In genomic region chr7:17017036-17017435, GRCm38 (mm10) we compare ENCODE assay signal across 9 mouse cellular contexts. TPM values are rescaled to one million over a fixed set of nuclear protein-coding genes. Genes with fewer than 3 reads are reported as not detected.
DNase-seq lines count a peak whose midpoint lies in the region; ATAC-seq and TF ChIP-seq lines count a peak whose summit lies in the region.
"Had no signal": no experiment of that assay in that cellular context is flagged by ENCODE, and none has a peak within 500 bp of the region (broad histone marks: within the 10 kb centered on the region; RNA-seq: fewer than 3 reads in every experiment).

No protein-coding gene starts in this region.

- no peak for TF ChIP-seq POLR2A in limb, embryonic 14.5 days (IDR thresholded peaks at IDR 0.05; ENCODE audit: borderline replicate concordance, extremely low read depth, insufficient read depth, insufficient read length)

- no peak overlapping the region for H3K4me3 ChIP-seq in heart, embryonic 10.5 days
- H3K4me3 ChIP-seq in kidney, embryonic 15.5 days (replicated peaks), result no peak overlapping the region
- H3K4me3 ChIP-seq in limb, embryonic 14.5 days (replicated peaks; ENCODE audit: low read length), result no peak overlapping the region

- 83% methylated on average over 1 of the region's 1 CpGs for WGBS in heart, embryonic 10.5 days
- WGBS in kidney, embryonic 15.5 days, result 81% methylated on average over 1 of the region's 1 CpGs
- 75% methylated on average over 1 of the region's 1 CpGs for WGBS in limb, embryonic 14.5 days

- ATAC-seq in kidney, embryonic 15.5 days (replicated peaks; ENCODE audit: low FRiP score), result peak; percentile 46; the same call in 1 of the 2 replicates
- peak; percentile 73 for ATAC-seq in limb, embryonic 14.5 days (ENCODE audit: low FRiP score, low read depth)

- H3K4me1 ChIP-seq in heart, embryonic 10.5 days, result peaks cover 10% of the 10 kb centered on the region
- H3K4me1 ChIP-seq in kidney, embryonic 15.5 days, result no peaks in the 10 kb centered on the region; the same call in 1 of the 2 replicates
- H3K4me1 ChIP-seq in limb, embryonic 14.5 days (ENCODE audit: control insufficient read depth, insufficient read depth, low read length), result peaks cover 2% of the 10 kb centered on the region; the same call in 1 of the 2 replicates

- H3K9me3 ChIP-seq in heart, embryonic 10.5 days, result no peaks in the 10 kb centered on the region
- H3K9me3 ChIP-seq in kidney, embryonic 15.5 days (replicated peaks), result no peaks in the 10 kb centered on the region
- no peaks in the 10 kb centered on the region for H3K9me3 ChIP-seq in limb, embryonic 14.5 days (ENCODE audit: control insufficient read depth, low read length)

- DNase-seq in heart, adult 11 months, result peak; percentile 99
- DNase-seq in heart, embryonic 10.5 days (ENCODE audit: low spot score), result no peak
- DNase-seq in cerebellum, postnatal 10 days, result peak; percentile 98 to 99
- peak; percentile 83 for DNase-seq in gonadal fat pad, adult 2 months (ENCODE audit: low read depth)
- peak; percentile 91 for DNase-seq in limb, embryonic 14.5 days (ENCODE audit: low spot score)
- peak; percentile 92 for DNase-seq in ovary, adult 18-20 months (ENCODE audit: low spot score)
- no peak for DNase-seq in embryo, embryonic 11 days

- no peaks in the 10 kb centered on the region for H3K27me3 ChIP-seq in heart, embryonic 10.5 days (ENCODE audit: insufficient read depth, poor library complexity, severe bottlenecking)
- H3K27me3 ChIP-seq in kidney, embryonic 15.5 days, result no peaks in the 10 kb centered on the region
- no peaks in the 10 kb centered on the region for H3K27me3 ChIP-seq in limb, embryonic 14.5 days (ENCODE audit: control insufficient read depth, insufficient read depth, low read length)
- H3K27me3 ChIP-seq: CH12.LX had no signal

- H3K4me2 ChIP-seq in kidney, embryonic 15.5 days, result no peak overlapping the region
- no peak overlapping the region for H3K4me2 ChIP-seq in limb, embryonic 14.5 days (replicated peaks; ENCODE audit: low read depth, low read length, severe bottlenecking)

- peaks cover 94% of the 10 kb centered on the region for H3K36me3 ChIP-seq in heart, embryonic 10.5 days
- peaks cover 96% of the 10 kb centered on the region for H3K36me3 ChIP-seq in kidney, embryonic 15.5 days
- peaks cover 74% of the 10 kb centered on the region for H3K36me3 ChIP-seq in limb, embryonic 14.5 days (ENCODE audit: control insufficient read depth, insufficient read depth, low read length)

- H3K27ac ChIP-seq in heart, embryonic 10.5 days, result no peak overlapping the region
- H3K27ac ChIP-seq in kidney, embryonic 15.5 days, result peak overlapping the region; percentile 15; the same call in 1 of the 2 replicates
- no peak overlapping the region for H3K27ac ChIP-seq in limb, embryonic 14.5 days (replicated peaks; ENCODE audit: low read depth, low read length)

- H3K9ac ChIP-seq in kidney, embryonic 15.5 days, result no peak overlapping the region
- H3K9ac ChIP-seq in limb, embryonic 14.5 days (ENCODE audit: low read depth, low read length, severe bottlenecking), result no peak overlapping the region

RNA-seq across cellular contexts. Expression of gene Ppp5c, which starts 10.7 kb away (rescaled TPM):
- polyA plus RNA-seq in heart, embryonic 10.5 days (2016; fragmentation: Nextera tagmentation; extraction: Ambion mirVana), result 112 and 124 TPM in 2 replicates
- 103 and 120 TPM in 2 replicates for polyA plus RNA-seq in gonadal fat pad, adult 2 months (2012; rRNA removed)
- polyA plus RNA-seq in kidney, embryonic 15.5 days (2015; fragmentation: Nextera tagmentation; extraction: Ambion mirVana), result 110 and 115 TPM in 2 replicates
- polyA plus RNA-seq in limb, embryonic 14.5 days (2012; rRNA removed), result 193 and 237 TPM in 2 replicates
- polyA plus RNA-seq in limb, embryonic 14.5 days (2014; fragmentation: Nextera tagmentation; extraction: Ambion mirVana), result 100 and 105 TPM in 2 replicates

RNA-seq across cellular contexts. Expression of gene Ccdc8, which starts 24.5 kb away (rescaled TPM):
- 13.3 and 19.7 TPM in 2 replicates for polyA plus RNA-seq in heart, embryonic 10.5 days (2016; fragmentation: Nextera tagmentation; extraction: Ambion mirVana)
- 3.0 and 4.1 TPM in 2 replicates for polyA plus RNA-seq in gonadal fat pad, adult 2 months (2012; rRNA removed)
- polyA plus RNA-seq in kidney, embryonic 15.5 days (2015; fragmentation: Nextera tagmentation; extraction: Ambion mirVana), result 35.7 and 41.2 TPM in 2 replicates
- 39.7 and 40.7 TPM in 2 replicates for polyA plus RNA-seq in limb, embryonic 14.5 days (2012; rRNA removed)
- 25.5 and 27.2 TPM in 2 replicates for polyA plus RNA-seq in limb, embryonic 14.5 days (2014; fragmentation: Nextera tagmentation; extraction: Ambion mirVana)

RNA-seq across cellular contexts. Expression of gene Gm42372, which starts 34.1 kb away (rescaled TPM):
- polyA plus RNA-seq in heart, embryonic 10.5 days (2016; fragmentation: Nextera tagmentation; extraction: Ambion mirVana), result 0.22 and 0.24 TPM in 2 replicates
- polyA plus RNA-seq in gonadal fat pad, adult 2 months (2012; rRNA removed), result not detected in 2 replicates
- 0.23 and 0.31 TPM in 2 replicates for polyA plus RNA-seq in kidney, embryonic 15.5 days (2015; fragmentation: Nextera tagmentation; extraction: Ambion mirVana)
- polyA plus RNA-seq in limb, embryonic 14.5 days (2012; rRNA removed), result 0.29 and 0.34 TPM in 2 replicates
- polyA plus RNA-seq in limb, embryonic 14.5 days (2014; fragmentation: Nextera tagmentation; extraction: Ambion mirVana), result 0.17 and 0.23 TPM in 2 replicates

RNA-seq across cellular contexts. Expression of gene Hif3a, which starts 45.2 kb away (rescaled TPM):
- polyA plus RNA-seq in heart, embryonic 10.5 days (2016; fragmentation: Nextera tagmentation; extraction: Ambion mirVana), result 18.2 and 31.3 TPM in 2 replicates
- polyA plus RNA-seq in gonadal fat pad, adult 2 months (2012; rRNA removed), result 5.2 and 7.9 TPM in 2 replicates
- polyA plus RNA-seq in kidney, embryonic 15.5 days (2015; fragmentation: Nextera tagmentation; extraction: Ambion mirVana), result 18.4 and 22.5 TPM in 2 replicates
- polyA plus RNA-seq in limb, embryonic 14.5 days (2012; rRNA removed), result 28.2 and 39.6 TPM in 2 replicates
- polyA plus RNA-seq in limb, embryonic 14.5 days (2014; fragmentation: Nextera tagmentation; extraction: Ambion mirVana), result 23.7 and 26.6 TPM in 2 replicates

RNA-seq across cellular contexts. Expression of gene Psg16, which starts 56.8 kb away (rescaled TPM):
- polyA plus RNA-seq in heart, embryonic 10.5 days (2016; fragmentation: Nextera tagmentation; extraction: Ambion mirVana), result 0.03 and 0.04 TPM in 2 replicates
- polyA plus RNA-seq in gonadal fat pad, adult 2 months (2012; rRNA removed), result 0.15 TPM in 1 of 2 replicates, not detected in the other
- polyA plus RNA-seq in kidney, embryonic 15.5 days (2015; fragmentation: Nextera tagmentation; extraction: Ambion mirVana), result 0.09 and 0.13 TPM in 2 replicates
- polyA plus RNA-seq in limb, embryonic 14.5 days (2012; rRNA removed), result 0.23 TPM in 2 replicates
- polyA plus RNA-seq in limb, embryonic 14.5 days (2014; fragmentation: Nextera tagmentation; extraction: Ambion mirVana), result 0.12 and 0.33 TPM in 2 replicates

Comparison
In these comparisons a context has a peak if more than half of its experiments do, and no peak if none do; other contexts are left out.
1. DNase-seq: peak in heart, adult 11 months (single experiment), cerebellum, postnatal 10 days (2 of 2), gonadal fat pad, adult 2 months (single experiment), limb, embryonic 14.5 days (single experiment) and ovary, adult 18-20 months (single experiment); none in heart, embryonic 10.5 days (single experiment) and embryo, embryonic 11 days (single experiment).